Mouse (Mus musculus) midbrain, postnatal 0 days (tissue): ENCODE data around the gene AC124502.3. TPM values are rescaled to one million over a fixed set of nuclear protein-coding genes. Genes with fewer than 3 reads are reported as not detected.

Source experiments
- ATAC-seq: fragments of 200-750 bp; cut with Nextera tagmentation; 2 replicates; pipeline ENCODE4 v1.8.0; 2017; ENCODE audit warnings: moderate number of reproducible peaks, mild to moderate bottlenecking, moderate TSS enrichment, moderate library complexity; ENCODE audit not compliant: low FRiP score
- DNase-seq: peaks from one replicate; pipeline ENCODE4 v3.0.0-alpha.2; 2015; ENCODE audit warnings: low spot score
- H3K27ac ChIP-seq: fragments of 300-500 bp; sonication (generic); 2 replicates; pipeline ENCODE4 v1.5.1; 2014; ENCODE audit warnings: low read depth, mild to moderate bottlenecking, low read length, mixed read lengths
- H3K27me3 ChIP-seq: fragments of 300-500 bp; sonication (generic); 2 replicates; pipeline ENCODE4 v1.6.1; 2014; ENCODE audit warnings: low read length, control low read depth, mixed read lengths; ENCODE audit not compliant: insufficient read depth
- H3K36me3 ChIP-seq: fragments of 300-500 bp; sonication (generic); 2 replicates; pipeline ENCODE4 v1.6.1; 2014; ENCODE audit warnings: low read length, control low read depth, mixed read lengths; ENCODE audit not compliant: insufficient read depth
- H3K4me1 ChIP-seq: fragments of 300-500 bp; sonication (generic); 2 replicates; pipeline ENCODE4 v1.6.1; 2014; ENCODE audit warnings: mild to moderate bottlenecking, control low read depth, antibody characterized with exemption, low read length, mixed read lengths; ENCODE audit not compliant: insufficient read depth
- H3K4me2 ChIP-seq: fragments of 300-500 bp; sonication (generic); 2 replicates; pipeline ENCODE4 v1.6.1; 2014; ENCODE audit warnings: low read depth, mild to moderate bottlenecking, low read length, mixed read lengths; ENCODE audit not compliant: poor library complexity, severe bottlenecking
- H3K4me3 ChIP-seq: fragments of 300-500 bp; sonication (generic); 2 replicates; pipeline ENCODE4 v1.5.1; 2014; ENCODE audit warnings: low read depth, mild to moderate bottlenecking, low read length, moderate library complexity
- H3K9ac ChIP-seq: fragments of 300-500 bp; sonication (generic); replicated peaks from 2 replicates; pipeline ENCODE4 v1.6.1; 2014; ENCODE audit warnings: mild to moderate bottlenecking, low read length, moderate library complexity, mixed read lengths; ENCODE audit not compliant: poor library complexity, severe bottlenecking
- H3K9me3 ChIP-seq: fragments of 300-500 bp; sonication (generic); 2 replicates; pipeline ENCODE4 v1.6.1; 2016; ENCODE audit warnings: low read length, control low read depth
- CTCF ChIP-seq: IDR thresholded peaks from 2 replicates; pipeline ENCODE4 v1.5.1; 2016; ENCODE audit warnings: antibody characterized with exemption, mild to moderate bottlenecking
- WGBS: fragments of 180-500 bp; shearing (Covaris S2); extraction: QIAGEN DNeasy Blood & Tissue Kit; methylation state at CpG from one replicate; pipeline ENCODE4 v1.1.7; 2014; 5-methylcytosine and 5-hydroxymethylcytosine counted together
- polyA plus RNA-seq: library from polyadenylated mRNA; unstranded; fragments of >200 nt; fragmentation: Nextera tagmentation; extraction: Ambion mirVana; gene quantifications from 2 replicates; pipeline ENCODE4 v1.2.1, GENCODE M21; 2015
- total RNA-seq: library from RNA; depleted of rRNA; stranded (reverse); fragments of >200 nt; gene quantifications from 2 replicates; pipeline ENCODE4 v1.2.3, GENCODE M21; 2014

The AC124502.3 gene
- total and polyA plus RNA-seq, 2 experiments from 2014 or later, result 3.7 to 12.5 TPM

GRCm38 (mm10) chr19:5037678-5038571 lies 766 bp upstream of the AC124502.3 start:
- H3K9me3 ChIP-seq, result no peaks in the 10 kb centered on the region
- H3K36me3 ChIP-seq, result peaks cover 5% of the 10 kb centered on the region
- peak overlapping the region; percentile 71 for H3K9ac ChIP-seq
- DNase-seq, result peak; percentile 86
- peak overlapping the region; percentile 82 for H3K4me3 ChIP-seq
- no peaks in the 10 kb centered on the region for H3K27me3 ChIP-seq
- 5% methylated on average over 32 of the region's 32 CpGs for WGBS
- H3K4me1 ChIP-seq, result peaks cover 15% of the 10 kb centered on the region
- 0 out of 2 replicates have a peak, but pooled peaks have one; percentile 7 for TF ChIP-seq CTCF
- ATAC-seq, result peak; percentile 48; the same call in 1 of the 2 replicates
- peak overlapping the region; percentile 96 for H3K4me2 ChIP-seq
- H3K27ac ChIP-seq, result peak overlapping the region; percentile 82

DNA sequence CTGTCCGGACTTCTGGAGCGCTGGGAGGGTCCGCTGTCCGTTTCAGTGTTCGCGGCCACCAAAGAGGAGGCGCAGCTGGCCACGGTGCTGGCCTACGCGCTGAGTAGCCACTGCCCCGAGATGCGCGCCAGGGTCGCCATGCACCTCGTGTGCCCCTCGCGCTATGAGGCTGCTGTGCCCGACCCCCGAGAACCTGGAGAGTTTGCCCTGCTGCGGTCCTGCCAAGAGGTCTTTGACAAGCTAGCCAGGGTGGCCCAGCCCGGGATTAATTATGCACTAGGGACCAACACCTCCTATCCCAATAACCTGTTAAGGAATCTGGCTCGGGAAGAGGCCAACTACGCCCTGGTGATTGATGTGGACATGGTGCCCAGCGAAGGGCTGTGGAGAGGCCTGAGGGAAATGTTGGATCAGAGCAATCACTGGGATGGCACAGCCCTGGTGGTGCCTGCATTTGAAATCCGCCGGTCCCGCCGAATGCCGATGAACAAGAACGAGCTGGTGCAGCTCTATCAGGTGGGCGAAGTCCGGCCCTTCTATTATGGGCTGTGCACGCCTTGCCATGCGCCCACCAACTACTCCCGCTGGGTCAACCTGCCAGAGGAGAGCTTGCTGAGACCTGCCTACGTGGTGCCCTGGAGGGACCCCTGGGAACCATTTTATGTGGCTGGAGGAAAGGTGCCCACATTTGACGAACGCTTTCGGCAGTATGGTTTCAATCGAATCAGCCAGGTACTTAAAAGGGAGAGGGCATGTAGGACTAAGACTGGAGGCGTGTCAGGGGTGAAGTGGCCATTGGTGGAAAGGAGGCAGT lies 817 bp downstream of the AC124502.3 start:
- Histone ChIP-seq H3K27ac (peak overlapping the region; percentile 82), H3K4me3 (peak overlapping the region; percentile 82), H3K9me3 (no peaks in the 10 kb centered on the region), H3K9ac (peak overlapping the region; percentile 71), H3K36me3 (peaks cover 9% of the 10 kb centered on the region), H3K4me2 (peak overlapping the region; percentile 96), H3K4me1 (peaks cover 15% of the 10 kb centered on the region), H3K27me3 (no peaks in the 10 kb centered on the region)
- 10% methylated on average over 41 of the region's 41 CpGs for WGBS
- no peak for TF ChIP-seq CTCF
- ATAC-seq (peak; percentile 55; the same call in 1 of the 2 replicates), DNase-seq (peak; percentile 16)

- ATAC-seq (peak; percentile 61), DNase-seq (peak; percentile 96)
- Histone ChIP-seq H3K9ac (peak within 1 kb of the TSS; percentile 76), H3K9me3 (no peaks in the 10 kb centered on the region), H3K4me3 (peak within 1 kb of the TSS; percentile 82), H3K36me3 (peaks cover 12% of the 10 kb centered on the region), H3K4me2 (peak within 1 kb of the TSS; percentile 96), H3K27ac (0 out of 2 replicates have a peak within 1 kb of the TSS, but pooled peaks have one; percentile 3), H3K27me3 (no peaks in the 10 kb centered on the region), H3K4me1 (peaks cover 15% of the 10 kb centered on the region)
- peak; percentile 11; the same call in 1 of the 2 replicates for TF ChIP-seq CTCF
- WGBS, result 6% methylated on average over 40 of the region's 40 CpGs
These were observed 2.3 kb downstream of the AC124502.3 start, which contains the start of gene Brms1 for GRCm38 (mm10) chr19:5040862-5041523. Gene Brms1, plus strand, starts transcription at chr19:5041354.

DNA sequence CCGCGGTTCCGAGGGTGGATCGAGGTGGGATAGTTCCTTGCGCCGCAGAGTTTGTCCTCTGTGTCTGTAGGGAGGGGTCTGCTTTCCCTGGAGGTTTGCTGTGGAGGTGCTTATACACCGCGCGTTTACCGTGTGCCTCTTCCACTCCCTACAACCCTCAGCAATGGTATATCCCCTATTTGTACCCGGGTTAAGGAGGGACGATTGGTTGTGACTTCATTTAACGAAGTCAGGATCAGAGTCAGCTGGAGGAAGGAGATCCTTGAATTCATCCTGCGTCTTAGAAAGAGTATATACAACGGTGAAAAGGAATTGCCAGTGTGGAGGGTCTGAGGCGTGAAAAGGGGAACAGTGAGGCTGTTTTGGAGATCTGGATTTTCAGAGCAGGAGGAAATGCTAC lies 2.9 kb downstream of the AC124502.3 start:
- peaks cover 15% of the 10 kb centered on the region for H3K4me1 ChIP-seq
- TF ChIP-seq CTCF, result no peak
- peaks cover 18% of the 10 kb centered on the region for H3K36me3 ChIP-seq
- H3K27me3 ChIP-seq, result no peaks in the 10 kb centered on the region
- DNase-seq (no peak), ATAC-seq (no peak)
- peak overlapping the region; percentile 76 for H3K9ac ChIP-seq
- H3K27ac ChIP-seq, result 0 out of 2 replicates have a peak overlapping the region, but pooled peaks have one; percentile 3
- 2% methylated on average over 16 of the region's 16 CpGs for WGBS
- peak overlapping the region; percentile 82 for H3K4me3 ChIP-seq
- no peaks in the 10 kb centered on the region for H3K9me3 ChIP-seq
- H3K4me2 ChIP-seq, result peak overlapping the region; percentile 96

DNA sequence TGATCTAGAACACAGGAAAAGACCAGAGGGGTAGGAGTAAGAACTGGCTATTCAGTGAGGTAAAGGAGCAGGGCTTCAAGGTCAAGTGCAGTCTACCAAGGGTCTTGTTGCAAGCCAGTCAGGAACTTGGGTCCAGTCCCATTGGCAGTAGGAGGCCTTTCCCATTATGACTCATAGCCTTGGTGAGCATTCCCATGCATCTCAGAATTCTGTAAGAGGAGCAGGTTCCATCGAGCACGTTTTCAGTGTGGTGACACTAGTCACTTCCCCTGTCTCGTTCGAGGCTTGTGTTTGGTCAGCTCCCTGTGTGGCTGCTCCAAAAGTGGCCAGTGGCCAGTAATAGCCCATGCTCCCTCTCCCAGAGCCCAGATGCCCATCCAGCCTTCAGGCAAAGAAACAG lies 6.8 kb downstream of the AC124502.3 start:
- Histone ChIP-seq H3K9ac (no peak overlapping the region), H3K4me1 (peaks cover 12% of the 10 kb centered on the region), H3K36me3 (peaks cover 43% of the 10 kb centered on the region), H3K4me2 (no peak overlapping the region), H3K9me3 (no peaks in the 10 kb centered on the region), H3K27me3 (no peaks in the 10 kb centered on the region), H3K4me3 (no peak overlapping the region), H3K27ac (no peak overlapping the region)
- DNase-seq (no peak), ATAC-seq (no peak)
- no peak for TF ChIP-seq CTCF
- 81% methylated on average over 4 of the region's 4 CpGs for WGBS
